21 mouse cellular contexts compared by ENCODE assay signal in genomic region chr9:71438146-71438545, GRCm38 (mm10). TPM values are rescaled to one million over a fixed set of nuclear protein-coding genes. Genes with fewer than 3 reads are reported as not detected.
DNase-seq lines count a peak whose midpoint lies in the region; ATAC-seq and TF ChIP-seq lines count a peak whose summit lies in the region.
"Had no signal": no experiment of that assay in that cellular context is flagged by ENCODE, and none has a peak within 500 bp of the region (broad histone marks: within the 10 kb centered on the region; RNA-seq: fewer than 3 reads in every experiment).

No protein-coding gene starts in this region.

- no peak for ATAC-seq in granulocyte monocyte progenitor cell, adult 5-6 weeks (replicated peaks; ENCODE audit: poor library complexity, severe bottlenecking)
- ATAC-seq in intestine, postnatal 0 days: no peak
- ATAC-seq: forebrain, embryonic 13.5 days; forebrain, postnatal 0 days; intestine, embryonic 15.5 days had no signal

- TF ChIP-seq CTCF in CH12.LX (conservative IDR thresholded peaks at IDR 0.05 in 1 of 2, IDR thresholded peaks at IDR 0.05 in 1 of 2; ENCODE audit: low read depth in 2 of 2, low read length in 2 of 2): no peak
- TF ChIP-seq CTCF in intestine, postnatal 0 days (IDR thresholded peaks at IDR 0.05; ENCODE audit: low read depth): no peak

- H3K4me1 ChIP-seq in CH12.LX (ENCODE audit: control insufficient read depth in 1 of 2, insufficient read depth in 2 of 2): peaks cover 0 to 22% of the 10 kb centered on the region in 2 experiments; a peak in 2 of 4 replicates
- no peaks in the 10 kb centered on the region for H3K4me1 ChIP-seq in intestine, postnatal 0 days (replicated peaks; ENCODE audit: control insufficient read depth, insufficient read depth, low read length)
- H3K4me1 ChIP-seq: embryonic facial prominence, embryonic 10.5 days; forebrain, embryonic 13.5 days; heart, embryonic 15.5 days; hindbrain, embryonic 10.5 days; intestine, embryonic 15.5 days had no signal

- no peak overlapping the region for H3K4me3 ChIP-seq in CH12.LX (replicated peaks in 1 of 3; ENCODE audit: low read depth in 2 of 3, low read length in 2 of 3, poor library complexity in 1 of 3)
- no peak overlapping the region for H3K4me3 ChIP-seq in intestine, postnatal 0 days (ENCODE audit: low read depth, low read length)
- H3K4me3 ChIP-seq: embryonic facial prominence, embryonic 10.5 days; forebrain, embryonic 13.5 days; gastrocnemius, adult 2 months; heart, embryonic 15.5 days; hindbrain, embryonic 10.5 days; intestine, embryonic 15.5 days had no signal

- H3K79me2 ChIP-seq in CH12.LX (replicated peaks; ENCODE audit: control insufficient read depth, extremely low read depth, insufficient read depth, poor library complexity, severe bottlenecking): no peaks in the 10 kb centered on the region

- TF ChIP-seq RAD21 in CH12.LX (IDR thresholded peaks at IDR 0.05; ENCODE audit: low read depth, low read length): no peak

- 89% methylated on average over 2 of the region's 2 CpGs for WGBS in intestine, postnatal 0 days

- dilution Hi-C loops in CH12.LX (cut with MboI; ENCODE audit: extremely low pct_ligation_motif_present, extremely low pct_unique_long_range_greater_than_20kb, low sequenced_read_pairs): no loop called here

- TF ChIP-seq EP300 in CH12.LX (IDR thresholded peaks at IDR 0.05; ENCODE audit: low read length): no peak

- TF ChIP-seq POLR2A in CH12.LX (IDR thresholded peaks at IDR 0.05; ENCODE audit: low read depth, low read length): no peak

- in situ Hi-C loops in CH12.LX (cut with MboI; ENCODE audit: low pct_ligation_motif_present, low pct_unique_long_range_greater_than_20kb, low sequenced_read_pairs): no loop called here

- intact Hi-C loops in heart, postnatal 10 days (cut with DNase I): no loop called here

- H3K9me3 ChIP-seq in CH12.LX (replicated peaks; ENCODE audit: low read length): no peaks in the 10 kb centered on the region
- H3K9me3 ChIP-seq in intestine, postnatal 0 days (ENCODE audit: control insufficient read depth): no peaks in the 10 kb centered on the region
- H3K9me3 ChIP-seq: embryonic facial prominence, embryonic 10.5 days; forebrain, embryonic 13.5 days; heart, embryonic 15.5 days; hindbrain, embryonic 10.5 days; intestine, embryonic 15.5 days had no signal

- DNase-seq in frontal cortex, adult 2 months (ENCODE audit: extremely low spot score in 1 of 2, low spot score in 1 of 2): peak; percentile 20 to 41
- DNase-seq in frontal cortex, postnatal 10 days (ENCODE audit: low spot score in 2 of 2): no peak
- DNase-seq in heart, adult 9 months (ENCODE audit: low spot score in 2 of 2): peak; percentile 5 to 12
- no peak for DNase-seq in heart, postnatal 10 days
- no peak for DNase-seq in CH12.LX (ENCODE audit: extremely low read depth)
- DNase-seq in skeletal muscle tissue, adult 2 months (ENCODE audit: low read depth, low spot score): peak; percentile 67
- DNase-seq: adrenal gland, adult 2 months; adrenal gland, postnatal 25 days; cerebellum, adult 2 months; cerebellum, postnatal 10 days; forebrain, postnatal 0 days; gastrocnemius, adult 2 months had no signal

- H3K27ac ChIP-seq in CH12.LX (ENCODE audit: insufficient read depth, low read depth): no peak overlapping the region
- no peak overlapping the region for H3K27ac ChIP-seq in intestine, postnatal 0 days (ENCODE audit: low read depth, low read length)
- H3K27ac ChIP-seq: embryonic facial prominence, embryonic 10.5 days; forebrain, embryonic 13.5 days; gastrocnemius, adult 2 months; heart, embryonic 15.5 days; hindbrain, embryonic 10.5 days; hindbrain, embryonic 14.5 days; intestine, embryonic 15.5 days had no signal

- H3K36me3 ChIP-seq in CH12.LX (replicated peaks in 1 of 2; ENCODE audit: control insufficient read depth in 1 of 2, insufficient read depth in 1 of 2, low read length in 1 of 2): no peaks in the 10 kb centered on the region
- no peaks in the 10 kb centered on the region for H3K36me3 ChIP-seq in intestine, postnatal 0 days (ENCODE audit: control insufficient read depth, insufficient read depth)
- H3K36me3 ChIP-seq: embryonic facial prominence, embryonic 10.5 days; heart, embryonic 15.5 days; hindbrain, embryonic 10.5 days; intestine, embryonic 15.5 days had no signal

- no peak overlapping the region for H3K9ac ChIP-seq in CH12.LX (ENCODE audit: insufficient read depth, low read depth)
- H3K9ac ChIP-seq in intestine, postnatal 0 days (ENCODE audit: low read depth, low read length): no peak overlapping the region
- H3K9ac ChIP-seq: forebrain, embryonic 13.5 days; forebrain, postnatal 0 days; heart, embryonic 15.5 days; hindbrain, embryonic 14.5 days; intestine, embryonic 15.5 days had no signal

- H3K4me2 ChIP-seq in CH12.LX (ENCODE audit: insufficient read depth, low read depth, poor library complexity, severe bottlenecking): peak overlapping the region; percentile 45; the same call in 1 of the 2 replicates
- no peak overlapping the region for H3K4me2 ChIP-seq in intestine, postnatal 0 days (replicated peaks; ENCODE audit: low read depth)
- H3K4me2 ChIP-seq: forebrain, embryonic 13.5 days; heart, embryonic 11.5 days; heart, embryonic 15.5 days; hindbrain, embryonic 14.5 days; intestine, embryonic 15.5 days had no signal

- H3K27me3 ChIP-seq in CH12.LX (replicated peaks): no peaks in the 10 kb centered on the region
- no peaks in the 10 kb centered on the region for H3K27me3 ChIP-seq in intestine, postnatal 0 days (replicated peaks; ENCODE audit: control insufficient read depth, insufficient read depth, low read length)
- H3K27me3 ChIP-seq: forebrain, embryonic 13.5 days; heart, embryonic 15.5 days; intestine, embryonic 15.5 days had no signal

TF ChIP-seq in CH12.LX, 34 proteins besides CTCF, POLR2A, EP300 and RAD21:
- no peak for TF ChIP-seq IRF4 (IDR thresholded peaks at IDR 0.05; ENCODE audit: low read depth, low read length)
- 0 out of 2 replicates have a peak, but pooled peaks have one; percentile 44 for TF ChIP-seq MAFK (IDR thresholded peaks at IDR 0.05; ENCODE audit: insufficient replicate concordance, low read length)
- TF ChIP-seq MAZ (IDR thresholded peaks at IDR 0.05; ENCODE audit: low read depth, low read length): no peak
- TF ChIP-seq SMC3 (IDR thresholded peaks at IDR 0.05; ENCODE audit: low read depth, low read length): no peak
- TF ChIP-seq MYC (IDR thresholded peaks at IDR 0.05; ENCODE audit: low read depth, low read length): no peak
- TF ChIP-seq ETS1 (conservative IDR thresholded peaks at IDR 0.05; ENCODE audit: low read depth, low read length): no peak
- TF ChIP-seq ZC3H11A (IDR thresholded peaks at IDR 0.05; ENCODE audit: low read depth, low read length): no peak
TF ChIP-seq in CH12.LX: peak in this region for 1.

RNA-seq across cellular contexts. Expression of gene Polr2m, which starts 47.6 kb away (rescaled TPM):
- polyA plus RNA-seq in frontal cortex, adult 2 months (2012; rRNA removed): 336 and 393 TPM in 2 replicates
- 100 to 1,000 TPM; 261 to 290 TPM for total RNA-seq in heart, postnatal 10 days (2021)
- 147 and 152 TPM in 2 replicates for total RNA-seq in CH12.LX (2012; rRNA removed)
- total RNA-seq in CH12.LX (2014; rRNA removed): 234 and 255 TPM in 2 replicates
- 212 and 224 TPM in 2 replicates for polyA plus RNA-seq in CH12.LX (2012; ENCODE audit: insufficient read length, low read depth)
- 98.5 and 112 TPM in 2 replicates for total RNA-seq in granulocyte monocyte progenitor cell, adult 5-6 weeks (2014; fragmentation: Nextera tagmentation)
- 119 and 133 TPM in 2 replicates for total RNA-seq in granulocyte monocyte progenitor cell, adult 5-6 weeks (2017)
- 103 TPM in 2 replicates for polyA plus RNA-seq in intestine, postnatal 0 days (2015; fragmentation: Nextera tagmentation; extraction: Ambion mirVana)

Comparison
In these comparisons a context has a peak if more than half of its experiments do, and no peak if none do; other contexts are left out.
1. DNase-seq: peak in frontal cortex, adult 2 months (2 of 2), heart, adult 9 months (2 of 2) and skeletal muscle tissue, adult 2 months (single experiment); none in frontal cortex, postnatal 10 days (0 of 2), heart, postnatal 10 days (0 of 2) and CH12.LX (single experiment).